Mouse (Mus musculus) adipocyte (in vitro differentiated cells): ENCODE results near the gene Gas2l3.

Experiments used
- DNase-seq: peaks from one replicate; pipeline ENCODE4 v3.0.0-alpha.2; 2016; ENCODE audit warnings: low spot score

The Gas2l3 gene

DNA sequence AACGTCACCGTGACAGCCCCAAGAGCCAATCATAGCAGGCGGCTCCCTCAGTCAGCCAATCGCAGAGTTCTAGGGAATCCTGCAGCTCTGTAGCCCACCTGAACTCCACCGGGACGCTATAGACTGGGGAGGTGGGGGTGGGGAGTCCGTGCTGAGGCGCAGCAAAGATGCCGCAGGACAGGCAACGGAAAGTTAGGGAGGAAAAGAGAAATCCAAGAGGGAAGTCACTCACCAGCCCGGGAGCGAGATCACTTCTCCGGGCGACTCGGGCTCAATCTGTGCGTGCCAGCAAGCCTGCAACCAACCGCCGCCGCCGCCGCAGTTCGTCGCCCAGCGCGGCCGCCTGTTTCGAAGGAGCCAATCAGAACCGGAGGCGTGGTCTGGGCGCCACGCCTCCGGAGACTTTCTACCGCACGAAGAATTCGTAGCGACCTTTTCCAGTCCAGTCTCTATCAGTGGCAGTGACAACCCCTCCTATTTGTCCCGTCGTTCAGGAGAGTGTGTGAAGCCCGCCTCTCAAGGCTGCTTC is at the start of gene Gas2l3:
Gene Gas2l3 (minus strand): TSS at position 345 of the 529 bp plus-strand sequence.
- peak; percentile 67 for DNase-seq

DNA sequence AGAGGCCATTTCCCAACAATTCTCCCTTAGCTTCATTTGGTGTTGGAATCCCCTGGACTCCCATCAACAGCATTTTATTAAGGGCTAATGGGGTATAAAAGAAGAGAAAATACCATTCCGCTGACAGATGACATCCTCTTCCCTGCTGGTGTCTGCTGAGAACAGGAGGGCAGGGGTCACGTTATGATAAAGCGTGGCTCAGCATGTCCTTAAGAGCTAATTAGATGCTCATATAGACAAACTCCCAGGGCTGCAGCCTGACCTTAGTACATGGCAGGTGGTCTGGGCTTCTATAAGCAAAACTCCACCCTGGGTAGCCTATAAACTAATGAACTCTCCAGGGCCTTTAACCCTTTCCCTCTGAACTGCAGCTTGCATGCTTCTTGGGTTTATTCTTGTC is 47.6 kb upstream of the Gas2l3 start:
- no peak for DNase-seq

DNA sequence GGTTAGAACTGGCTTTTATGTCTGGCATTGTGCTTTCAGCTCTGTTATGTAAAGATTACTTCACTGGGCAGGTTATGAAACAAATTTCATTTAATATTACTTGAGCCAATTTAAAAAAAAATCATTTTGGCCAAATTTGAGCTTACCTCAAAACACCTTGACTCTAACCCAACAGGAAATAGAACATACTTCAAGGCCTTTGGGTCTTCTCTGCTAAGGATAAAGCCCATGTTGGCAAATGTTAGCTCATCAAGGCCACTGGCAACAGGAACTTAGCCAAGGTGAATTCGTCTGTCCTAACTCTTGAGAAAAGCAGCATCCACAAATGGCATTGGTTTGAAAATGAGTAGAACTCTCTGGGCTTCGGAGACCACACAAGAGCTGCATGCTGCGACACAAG is 46.5 kb upstream of the Gas2l3 start:
- DNase-seq: peak; percentile 5

DNA sequence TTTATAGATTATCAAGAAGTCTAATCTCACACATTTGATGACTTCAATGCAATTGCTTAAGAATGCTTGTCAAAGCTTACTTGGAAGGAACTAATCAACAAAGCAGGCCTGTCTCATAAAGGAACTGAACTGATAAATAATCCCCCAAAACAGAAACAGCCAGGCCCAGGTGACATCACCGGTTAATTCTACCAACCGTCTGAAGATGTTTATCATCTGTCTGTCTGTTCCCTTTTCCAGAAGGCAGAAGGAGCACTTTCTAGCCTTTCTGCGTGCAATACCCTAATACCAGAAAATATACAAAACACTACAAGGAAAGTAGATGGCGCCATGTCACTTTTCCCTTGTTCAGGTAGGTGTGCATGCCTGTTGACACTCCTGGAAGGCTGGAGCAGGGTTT is 45.7 kb upstream of the Gas2l3 start:
- no peak for DNase-seq

DNA sequence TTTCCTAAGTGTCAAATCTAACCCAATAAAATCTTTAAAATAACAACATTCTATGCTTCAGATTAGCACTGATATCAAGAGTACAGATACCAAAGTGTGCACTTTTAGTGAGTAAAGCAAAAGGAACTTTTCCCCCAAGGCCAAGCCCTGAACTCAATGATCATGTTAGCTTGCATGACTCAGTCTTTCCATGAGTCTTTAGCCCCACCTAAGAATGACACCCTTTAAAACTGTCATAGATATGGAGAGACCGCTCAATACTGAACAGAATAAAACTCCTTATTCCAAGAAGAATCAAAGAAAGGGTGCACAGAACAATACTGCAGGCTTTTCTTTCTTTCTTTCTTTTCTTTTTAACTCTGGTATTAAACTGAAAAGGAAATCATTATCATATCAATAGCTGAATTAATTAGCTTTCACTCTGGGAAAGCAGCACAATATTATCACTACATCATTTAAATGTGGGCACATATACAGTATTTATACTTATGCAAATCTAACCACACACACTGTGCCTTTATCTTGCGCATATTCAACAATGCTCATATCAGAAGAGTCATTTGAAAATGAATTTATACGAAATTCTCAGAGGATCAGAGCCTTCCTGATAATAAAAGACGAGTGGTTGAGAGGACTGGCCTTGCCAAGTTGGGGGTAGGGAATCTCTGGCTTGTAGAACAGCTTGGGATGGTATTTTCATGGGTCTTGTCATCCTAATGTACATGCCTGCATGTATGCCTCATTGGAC is 43.4 kb upstream of the Gas2l3 start:
- DNase-seq: no peak

DNA sequence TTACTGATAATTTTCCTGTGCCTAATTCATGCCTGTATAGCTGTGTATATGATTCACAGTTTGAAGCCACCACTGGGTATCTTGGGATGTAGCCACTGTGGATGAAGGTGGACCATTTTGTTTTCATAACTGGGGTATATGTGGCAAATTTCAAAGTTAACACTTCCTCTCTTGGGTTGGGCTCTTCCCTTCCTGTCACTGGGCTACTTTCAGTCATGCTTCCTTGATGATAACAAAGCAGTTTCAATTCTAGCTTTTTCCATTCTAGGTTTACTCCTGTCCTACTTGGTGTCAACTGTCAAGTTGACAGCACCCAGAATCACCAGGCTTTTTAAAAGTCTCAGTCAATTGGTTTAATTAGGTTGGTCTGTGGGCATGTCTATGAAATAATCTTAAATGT is 41.1 kb upstream of the Gas2l3 start:
- no peak for DNase-seq

DNA sequence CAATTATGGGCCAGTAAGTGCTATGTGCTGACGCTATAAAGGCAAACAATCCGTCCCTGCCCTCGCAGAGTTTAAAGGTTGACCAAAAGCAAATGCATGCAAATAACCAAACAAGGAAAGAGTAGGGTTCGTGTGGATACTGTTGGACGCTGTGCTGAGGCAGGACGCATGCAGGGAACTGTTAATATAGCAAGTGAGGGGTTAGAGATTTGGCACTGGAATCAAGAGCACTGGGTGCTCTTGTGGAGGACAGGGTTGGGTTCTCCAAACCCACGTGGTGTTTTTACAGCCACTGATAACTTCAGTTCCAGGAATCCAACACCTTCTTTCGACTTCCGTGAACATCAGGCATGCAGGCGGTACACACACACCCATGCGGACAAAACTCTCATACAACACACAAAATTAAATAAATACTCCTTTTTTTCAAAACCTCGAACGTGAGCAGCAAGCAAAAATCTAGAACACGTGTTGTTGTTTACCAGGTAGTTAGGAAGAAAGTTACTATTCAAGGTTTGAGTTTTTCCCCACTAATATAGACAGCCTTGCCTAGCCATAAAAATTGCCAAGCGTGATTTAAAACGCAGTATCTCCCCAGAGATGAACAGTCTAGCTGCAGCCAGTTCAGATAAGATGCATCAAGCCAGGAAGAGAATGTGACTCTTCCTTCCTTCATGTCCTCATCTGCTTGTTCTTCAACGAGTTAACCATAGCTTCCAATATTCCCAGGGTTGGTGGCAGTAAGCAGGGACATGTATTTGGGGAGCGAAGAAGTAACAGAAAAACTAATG is 40.2 kb upstream of the Gas2l3 start:
- no peak for DNase-seq

DNA sequence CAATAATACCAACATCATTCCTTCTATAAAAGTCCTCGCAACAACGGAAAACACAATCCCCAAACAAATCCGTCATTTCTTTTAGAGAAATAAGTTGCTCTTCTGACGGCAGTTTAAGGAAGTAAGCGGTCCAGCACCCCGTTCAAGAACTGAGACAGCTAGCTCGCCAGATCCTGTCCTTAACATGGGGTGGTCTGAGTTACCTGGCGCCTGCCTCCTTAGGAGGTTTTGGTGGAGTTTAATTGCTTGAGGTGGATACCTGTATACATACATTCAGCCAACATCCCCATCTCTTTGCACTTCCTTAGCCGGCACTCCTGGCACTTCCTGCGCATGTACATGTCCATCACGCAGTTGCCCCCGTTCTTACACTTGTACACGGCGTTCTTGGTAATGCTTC is 39.3 kb upstream of the Gas2l3 start:
- no peak for DNase-seq

DNA sequence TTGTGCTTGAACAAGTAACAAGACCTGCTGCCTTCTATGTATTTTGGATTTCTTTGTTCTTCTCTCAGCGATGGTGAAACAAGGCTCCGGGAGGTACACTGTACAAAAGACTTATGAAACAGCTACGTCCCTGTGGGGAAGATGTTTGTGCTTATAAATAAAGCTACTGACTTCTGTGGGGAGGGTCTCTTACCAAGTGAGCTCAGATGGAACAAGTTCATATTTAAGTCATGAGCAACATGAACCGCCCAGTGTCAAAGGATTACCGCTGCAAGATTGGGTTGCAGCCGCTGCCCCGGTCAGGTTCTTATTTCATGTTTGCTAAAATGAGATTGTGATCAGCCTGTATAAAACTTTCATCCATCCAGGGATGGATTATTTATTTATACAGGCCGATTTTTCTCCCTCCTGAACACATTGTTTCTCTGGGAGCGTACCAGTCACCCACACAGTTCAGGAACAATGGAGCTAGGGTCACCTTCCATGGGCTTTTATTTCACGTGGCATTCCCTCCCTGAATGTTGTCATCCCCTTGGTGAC is 38.4 kb upstream of the Gas2l3 start:
- DNase-seq: no peak

DNA sequence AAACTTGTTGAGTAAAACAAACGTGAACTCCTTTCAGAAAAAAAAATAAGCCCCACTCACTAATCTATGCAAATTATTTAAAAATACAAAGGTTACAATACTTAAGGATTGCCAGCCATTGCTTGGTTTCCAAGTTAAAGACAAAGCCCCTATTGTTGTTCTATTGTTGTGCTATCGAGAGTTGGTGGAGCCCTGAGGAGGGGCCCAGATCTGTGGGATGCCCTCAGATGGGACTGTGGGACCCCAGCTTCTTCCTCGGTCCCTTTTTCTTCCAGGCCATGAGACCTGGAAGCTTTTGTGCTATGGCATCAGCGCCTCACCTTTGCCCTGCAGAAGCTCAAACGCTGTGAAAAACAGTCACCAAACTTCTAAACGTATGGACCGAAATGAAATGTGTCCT is 37.9 kb upstream of the Gas2l3 start:
- no peak for DNase-seq

DNA sequence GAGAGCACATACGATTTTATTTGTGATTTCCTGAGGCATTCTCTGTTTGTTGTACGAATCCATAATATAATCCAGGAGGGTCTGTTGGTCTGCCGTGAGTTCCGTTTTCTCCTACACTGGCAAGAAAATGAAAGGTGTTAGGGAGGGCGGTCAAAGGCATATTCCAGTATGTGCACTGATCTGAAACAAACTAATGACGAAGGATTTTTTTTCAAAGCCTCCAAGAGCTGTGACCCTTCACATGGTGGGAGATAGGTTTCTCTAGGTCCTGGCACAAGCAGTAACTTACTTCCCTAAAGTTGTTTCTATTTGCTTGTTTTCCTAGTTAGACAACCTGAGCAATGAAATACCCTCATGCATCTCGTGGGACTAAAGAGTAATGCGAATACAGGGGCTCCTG is 35.0 kb upstream of the Gas2l3 start:
- DNase-seq: no peak

DNA sequence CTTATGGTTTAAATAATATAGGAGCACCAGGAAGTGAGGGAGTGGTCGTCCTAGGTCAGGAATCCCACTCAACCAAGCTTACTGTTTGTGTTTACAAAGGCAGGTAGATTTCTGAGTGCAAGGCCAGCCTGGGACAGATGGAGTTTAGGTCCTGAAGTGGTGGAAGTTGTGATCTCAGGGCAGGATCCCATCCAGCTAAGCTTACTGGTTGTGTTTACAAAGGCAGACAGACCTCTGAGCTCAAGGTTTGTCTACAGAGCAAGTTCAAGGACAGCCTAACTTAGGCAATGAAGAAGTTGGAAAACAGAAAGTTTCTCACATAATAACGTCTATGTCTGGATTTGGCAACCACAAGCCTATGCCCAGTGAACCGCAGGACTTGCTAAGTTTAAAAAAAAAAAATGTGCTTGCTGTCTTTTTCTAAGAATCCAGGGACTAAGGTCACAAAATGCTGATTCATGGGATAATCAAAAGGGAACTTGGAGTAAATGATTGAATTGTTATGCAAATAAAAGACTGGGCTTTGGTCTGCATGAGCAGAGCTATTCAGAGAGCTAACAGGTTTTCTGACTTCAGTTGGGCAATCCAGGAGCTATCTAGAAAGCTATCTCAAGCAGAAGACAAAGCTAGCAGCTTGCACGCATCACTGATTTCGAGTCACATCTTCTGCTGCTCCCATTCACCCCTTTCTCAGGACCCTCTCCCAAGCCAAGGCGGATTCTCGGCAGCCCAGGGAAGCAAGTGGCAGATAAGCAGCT is 27.0 kb upstream of the Gas2l3 start:
- DNase-seq: no peak

DNA sequence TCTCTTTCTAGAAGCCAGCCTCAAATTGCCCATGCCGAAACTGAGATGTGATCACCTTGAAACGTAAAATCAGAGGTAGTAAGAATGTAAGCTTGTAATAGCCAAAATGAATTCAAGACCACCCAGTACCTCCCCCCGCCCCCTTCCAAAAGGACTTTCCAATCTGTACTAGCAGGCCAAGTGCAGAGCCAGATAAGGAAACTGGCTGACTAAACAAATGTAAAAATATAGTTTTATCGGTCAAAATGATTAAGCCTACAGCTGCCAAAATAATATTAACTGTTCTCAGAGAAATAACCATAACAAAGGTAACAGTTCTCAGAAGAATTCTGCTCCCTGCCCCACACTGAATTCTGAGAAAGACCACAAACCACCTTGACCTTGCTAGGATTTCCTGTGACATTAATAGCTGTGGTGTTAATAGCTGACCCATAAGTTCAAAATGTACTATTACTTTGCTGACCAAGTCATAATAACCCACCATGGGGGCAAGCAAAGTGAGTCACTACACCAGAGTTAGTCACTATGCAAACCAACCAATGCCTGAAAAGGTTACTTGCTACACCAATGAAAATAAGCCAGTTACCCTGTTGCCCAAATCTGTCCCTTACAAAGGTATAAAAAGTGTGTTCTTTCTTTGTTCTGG is 21.1 kb upstream of the Gas2l3 start:
- DNase-seq: no peak

DNA sequence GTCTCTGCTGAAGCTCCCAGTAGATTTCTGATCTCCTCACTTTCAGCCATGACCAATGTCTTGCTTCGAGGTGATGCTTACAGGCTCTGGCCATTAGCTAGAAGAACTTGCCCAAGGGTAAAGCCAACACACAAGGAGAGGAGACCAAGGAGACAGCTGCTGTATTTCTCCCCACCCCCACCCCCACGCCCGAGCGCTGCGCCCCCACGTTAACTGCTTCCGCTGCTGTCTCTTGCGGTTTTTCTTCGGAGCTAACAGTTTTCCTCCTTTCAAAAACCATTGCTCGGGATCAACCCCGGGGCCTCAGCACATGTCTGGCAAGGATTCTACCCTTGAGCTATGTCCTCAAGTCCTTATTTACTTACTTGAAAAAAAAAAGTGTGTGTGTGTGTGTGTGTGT is 19.1 kb upstream of the Gas2l3 start:
- DNase-seq: no peak

DNA sequence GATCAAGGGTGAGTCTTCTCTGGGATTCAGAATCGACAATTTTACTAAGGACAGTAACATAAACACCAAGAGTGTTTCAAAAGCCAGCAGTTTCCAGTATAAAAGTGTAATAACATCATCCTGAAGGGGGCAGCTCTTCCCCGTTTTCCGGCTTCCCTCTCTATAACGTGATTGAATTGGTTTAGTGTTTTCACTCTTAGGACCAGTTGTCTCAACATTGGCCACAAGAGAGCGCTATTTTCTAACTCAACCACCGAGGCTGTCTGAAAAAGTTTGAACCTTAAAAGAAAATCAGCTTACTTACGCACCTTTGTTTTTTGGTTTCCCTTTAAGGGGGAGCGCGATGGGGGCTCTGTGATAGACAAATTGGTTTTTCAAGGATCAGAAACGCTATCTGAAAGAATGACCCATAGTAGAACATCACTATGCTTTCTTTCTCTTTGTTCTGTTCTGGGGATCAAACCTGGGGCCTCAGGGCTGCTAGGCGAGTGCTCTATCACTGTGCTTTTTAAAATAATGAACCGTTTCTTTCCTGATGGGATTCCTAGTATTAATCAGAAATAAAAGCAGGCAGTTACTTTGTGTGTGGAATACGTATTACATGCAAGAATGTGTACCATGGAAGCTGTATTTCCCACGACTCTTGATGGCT is 18.2 kb upstream of the Gas2l3 start:
- peak; percentile 90 for DNase-seq

DNA sequence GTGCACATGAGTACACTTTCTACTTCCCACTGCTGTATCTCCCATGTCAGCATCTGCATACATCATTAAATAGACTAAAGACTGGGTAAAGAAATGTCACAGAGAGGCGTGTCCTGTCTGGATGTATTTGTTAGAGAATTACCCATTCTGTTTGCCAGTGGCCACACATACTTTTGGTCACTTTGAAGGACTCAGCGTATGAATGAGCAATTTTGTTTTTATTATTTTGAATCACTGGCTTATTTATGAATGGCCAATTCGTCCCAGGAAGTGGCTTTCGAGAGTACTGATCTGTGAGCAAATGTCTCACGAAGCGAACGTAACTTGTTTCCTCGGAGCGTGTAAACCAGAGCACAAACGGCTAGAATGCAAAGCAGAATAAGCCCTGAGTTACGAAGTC is 17.2 kb upstream of the Gas2l3 start:
- no peak for DNase-seq

DNA sequence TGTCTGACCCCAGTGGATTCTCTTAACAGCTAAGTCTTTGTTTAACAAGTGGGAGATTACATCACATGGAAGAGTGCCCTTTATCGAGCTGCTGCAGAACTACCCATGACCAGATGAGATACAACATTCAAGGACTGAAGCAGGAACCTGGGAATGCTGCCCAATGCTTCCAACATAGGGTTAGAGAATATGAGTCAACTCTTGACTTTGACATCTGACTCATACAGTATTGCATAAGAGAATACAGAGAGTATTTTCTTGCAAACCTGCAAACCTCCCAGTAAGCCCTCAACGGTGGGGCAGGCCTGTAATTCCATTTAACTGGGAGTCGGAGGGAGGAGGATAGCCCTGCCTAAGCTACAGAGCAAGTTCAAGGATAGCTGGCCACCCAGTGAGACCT is 15.0 kb upstream of the Gas2l3 start:
- peak; percentile 88 for DNase-seq

DNA sequence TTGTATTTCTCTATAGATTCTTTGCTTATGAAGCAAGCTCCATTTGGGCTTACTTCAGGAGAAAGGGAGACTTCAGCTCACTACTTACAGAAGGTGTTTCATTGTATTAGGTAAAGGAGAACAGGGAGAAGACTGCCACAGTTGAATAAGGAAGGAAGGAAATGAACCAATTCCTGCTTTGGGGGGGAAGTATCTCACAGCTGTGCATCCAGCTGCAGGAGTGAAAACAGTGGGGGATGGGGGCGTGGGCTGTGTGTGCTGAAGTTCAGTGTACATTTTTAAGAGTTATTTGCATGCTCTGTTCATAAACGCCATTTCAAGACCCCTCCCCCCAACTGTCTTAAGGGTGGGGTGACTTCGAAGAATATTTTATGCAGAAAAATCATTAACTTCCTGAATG is 10.0 kb upstream of the Gas2l3 start:
- DNase-seq: no peak

DNA sequence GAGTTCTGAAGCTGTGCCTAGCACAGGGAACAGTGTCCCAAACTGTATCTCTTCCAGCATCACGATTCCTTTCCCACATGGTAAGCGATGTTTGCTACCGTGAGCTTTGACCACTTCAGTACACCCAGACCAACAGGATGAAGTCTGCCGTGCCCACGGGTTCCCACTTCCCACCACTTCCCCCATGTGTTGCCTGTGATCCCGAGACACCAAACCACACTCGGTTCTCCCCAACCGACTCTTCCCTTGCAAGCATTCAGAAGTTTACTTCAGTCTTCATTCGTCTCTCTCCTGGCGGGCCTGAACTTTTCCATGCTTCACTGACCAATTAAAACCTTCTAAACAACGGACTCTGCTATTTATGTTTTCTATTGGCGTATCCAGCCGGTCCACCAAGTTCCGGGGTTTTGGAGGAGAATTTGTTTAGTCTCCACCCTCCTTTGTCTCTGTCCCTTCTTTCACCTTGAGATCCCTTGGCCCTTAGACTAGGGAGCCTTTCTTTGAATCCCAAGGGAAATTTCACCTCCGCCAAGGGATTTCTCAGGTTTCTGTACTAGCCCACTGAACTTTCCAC is 9.4 kb upstream of the Gas2l3 start:
- no peak for DNase-seq

DNA sequence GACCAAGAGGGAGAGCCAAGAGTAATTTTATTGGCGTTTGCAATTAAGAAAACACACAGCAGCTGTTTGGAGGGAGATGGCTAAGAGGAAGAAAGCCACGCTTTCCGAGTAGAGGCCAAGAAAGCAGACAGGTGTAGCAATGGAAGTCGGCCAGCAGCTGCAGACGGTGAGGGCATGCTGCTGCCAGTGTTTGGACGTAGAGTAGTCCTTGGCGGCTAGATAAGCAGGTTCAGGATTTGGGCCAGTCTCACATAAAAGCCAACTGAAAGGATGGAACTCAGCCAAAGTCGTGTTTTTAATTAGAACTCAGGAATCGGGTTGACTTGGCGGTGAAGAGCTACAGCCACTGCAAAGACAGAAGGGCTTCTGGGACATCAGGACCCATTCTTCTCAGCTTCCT is 6.6 kb upstream of the Gas2l3 start:
- no peak for DNase-seq

DNA sequence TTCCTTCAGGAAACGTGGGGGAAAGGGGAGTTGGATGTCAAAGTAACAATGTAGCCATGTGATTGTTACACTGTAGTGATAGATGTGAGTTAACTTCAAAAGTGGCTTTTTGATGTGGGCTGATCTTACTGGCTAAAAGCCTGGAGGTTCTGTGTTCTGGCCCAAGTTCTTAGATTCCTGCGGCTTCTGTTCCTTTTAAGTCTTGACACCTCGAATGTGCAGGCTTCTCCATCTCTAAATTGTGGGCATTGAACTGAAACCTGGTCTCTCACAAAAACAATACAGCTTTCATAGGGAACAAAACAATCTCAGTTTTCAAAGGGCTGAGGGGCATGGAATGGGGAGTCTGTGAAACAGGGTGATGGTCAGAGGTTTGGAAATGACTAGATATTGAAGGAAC is 614 bp upstream of the Gas2l3 start:
- DNase-seq: no peak
